Mouse (Mus musculus) thymus, postnatal 14 days (tissue): Measurements from ENCODE around the gene Fam241a.

Source experiments
- DNase-seq: peaks from one replicate; pipeline ENCODE4 v3.0.0; 2021

Gene Fam241a

DNA sequence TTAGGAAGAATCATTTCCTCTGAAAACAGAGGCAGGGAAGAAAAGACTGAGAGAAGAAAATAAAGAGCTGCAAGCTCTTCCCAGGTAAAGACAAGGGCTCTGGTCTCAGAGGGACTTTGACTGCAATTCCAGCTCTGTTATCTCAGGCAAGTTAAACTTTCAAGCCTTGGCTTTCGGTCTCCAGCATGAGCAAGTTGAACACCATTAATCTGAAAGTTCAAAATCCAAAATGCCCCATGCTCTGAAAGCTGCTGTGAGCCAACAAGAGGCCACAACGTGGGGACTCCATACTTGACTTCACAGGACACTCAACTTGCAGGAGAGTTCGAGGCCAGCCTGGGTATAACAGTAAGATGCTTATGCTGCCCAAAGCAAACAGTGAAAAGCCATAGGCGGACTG is 62.1 kb downstream of the Fam241a start:
- DNase-seq = no peak

- peak; percentile 24 for DNase-seq
Observed at GRCm38 (mm10) chr3:127831079-127831478, 65.0 kb downstream of the Fam241a start.

GRCm38 (mm10) chr3:127830183-127830582 is 65.9 kb downstream of the Fam241a start:
- no peak for DNase-seq

GRCm38 (mm10) chr3:127827123-127827522 is 69.0 kb downstream of the Fam241a start:
- no peak for DNase-seq

DNA sequence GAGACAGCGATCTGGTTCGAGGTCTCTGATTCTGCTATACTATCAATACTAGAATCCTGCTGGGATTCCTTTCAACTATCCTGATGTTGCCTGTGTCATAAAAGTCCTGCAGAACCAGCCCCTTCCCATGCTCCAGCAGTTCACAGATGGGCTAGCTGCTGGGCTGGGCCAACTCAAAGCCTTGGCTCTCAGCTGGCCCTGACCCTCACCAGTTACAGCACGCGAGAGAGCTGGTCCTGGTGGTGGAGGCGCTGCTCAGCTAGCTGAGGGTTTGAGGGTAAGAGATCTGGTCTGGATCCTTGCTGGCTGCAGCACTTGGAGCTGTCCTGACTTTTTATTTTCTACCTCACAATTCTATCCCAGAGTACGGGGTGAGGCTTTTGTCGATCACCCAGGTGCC is 69.6 kb downstream of the Fam241a start:
- DNase-seq = no peak

DNA sequence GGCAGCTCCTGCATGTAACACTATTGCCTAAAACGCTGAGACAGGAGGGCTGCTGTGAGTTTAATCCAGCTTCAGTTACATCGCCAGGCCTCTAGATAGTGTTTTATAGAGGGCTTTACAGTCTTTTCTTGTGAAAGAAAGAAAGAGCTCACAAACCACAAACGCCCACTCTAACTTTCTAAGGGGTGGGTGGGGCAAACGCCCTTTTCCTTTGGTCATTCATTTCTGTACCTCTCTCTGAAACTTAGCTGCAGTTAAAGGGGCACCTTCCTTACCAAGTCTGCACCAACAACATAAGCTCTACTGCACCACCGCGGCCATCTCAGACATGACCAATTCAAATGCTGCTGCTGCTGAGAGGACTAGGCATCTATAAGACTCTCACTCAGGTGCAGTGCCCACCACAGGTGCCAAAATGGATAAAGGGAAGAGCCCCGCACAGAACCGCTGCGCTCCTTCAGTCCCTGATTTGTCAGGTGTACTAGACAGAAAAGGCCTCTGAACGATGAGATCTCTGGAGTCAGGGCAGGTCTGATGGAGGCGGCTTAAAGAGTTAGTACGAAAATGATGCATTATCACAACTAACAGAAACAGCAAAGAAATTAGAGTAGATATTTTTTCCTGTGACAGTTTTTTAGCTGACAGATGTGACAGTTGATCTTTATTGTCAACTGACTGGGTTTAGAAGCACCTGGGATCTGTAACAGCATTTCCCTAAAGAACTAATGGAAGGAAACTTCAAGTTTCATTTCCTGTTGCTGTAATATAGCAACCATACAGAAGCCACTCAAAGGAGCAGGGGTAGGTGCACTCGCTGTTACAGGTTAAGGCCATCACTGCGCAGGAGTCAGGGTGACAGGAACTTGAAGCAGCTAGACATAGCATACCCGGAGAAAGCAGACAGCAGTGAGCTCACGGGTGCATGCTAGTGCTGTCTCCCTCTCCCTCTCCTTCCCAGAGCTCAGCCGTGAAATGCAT is 71.9 kb downstream of the Fam241a start:
- DNase-seq = peak; percentile 62

GRCm38 (mm10) chr3:127821209-127821608 is 74.9 kb downstream of the Fam241a start:
- no peak for DNase-seq

DNA sequence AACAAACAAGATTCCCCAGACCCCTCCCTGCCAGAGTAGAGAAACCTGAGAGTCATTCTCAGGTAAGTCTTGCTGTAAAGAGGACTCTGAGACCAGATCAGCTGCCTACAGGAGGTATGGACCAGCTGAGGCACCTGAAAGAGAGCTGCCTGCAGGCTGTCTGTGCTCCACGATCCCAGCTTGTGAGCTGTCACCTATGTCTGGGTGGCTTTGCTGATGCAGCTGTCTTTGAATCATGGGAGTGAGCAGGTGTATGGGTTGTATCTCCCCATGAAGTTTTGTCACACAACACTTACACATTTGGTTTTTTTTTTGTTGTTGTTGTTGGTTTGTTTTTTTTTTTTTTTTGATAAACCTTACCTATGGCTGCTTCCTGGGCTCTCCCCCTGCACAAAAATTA is 75.7 kb downstream of the Fam241a start:
- no peak for DNase-seq
